Mouse (Mus musculus): ENCODE measurements around the gene Xrcc6. TPM values are rescaled to one million over a fixed set of nuclear protein-coding genes. Genes with fewer than 3 reads are reported as not detected.

The Xrcc6 gene
- total and polyA plus RNA-seq, 3 experiments, result 12.4 to 154 (median 50.1) TPM

DNA sequence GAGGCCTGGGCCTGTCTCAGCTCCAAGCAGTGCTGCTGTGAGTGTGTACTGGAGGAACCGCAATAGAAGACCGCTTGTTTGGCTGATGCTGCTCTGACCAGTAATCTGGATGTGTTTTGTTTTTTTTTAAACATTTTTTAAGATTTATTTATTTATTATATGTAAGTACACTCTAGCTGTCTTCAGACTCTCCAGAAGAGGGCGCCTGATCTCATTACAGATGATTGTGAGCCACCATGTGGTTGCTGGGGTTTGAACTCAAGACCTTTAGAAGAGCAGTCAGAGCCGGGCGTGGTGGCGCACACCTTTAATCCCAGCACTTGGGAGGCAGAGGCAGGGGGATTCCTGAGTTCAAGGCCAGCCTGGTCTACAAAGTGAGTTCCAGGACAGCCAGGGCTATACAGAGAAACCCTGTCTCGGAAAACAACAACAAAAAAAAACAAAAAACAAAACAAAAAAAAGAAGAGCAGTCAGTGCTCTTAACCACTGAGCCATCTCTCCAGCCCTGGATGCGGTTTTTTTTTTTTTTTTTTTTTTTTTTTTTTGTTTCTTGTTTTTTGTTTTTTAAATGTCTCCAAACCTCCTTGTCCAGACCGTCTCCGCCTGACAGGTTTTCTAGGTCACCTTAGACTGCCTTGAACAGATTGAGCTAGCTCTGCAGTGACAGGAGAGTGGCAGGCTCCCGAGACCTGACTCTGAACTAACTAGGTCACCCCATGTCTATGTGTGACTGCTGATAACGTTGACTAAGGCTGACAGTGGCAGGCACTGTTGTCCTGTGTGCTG, 48.5 kb downstream of the Xrcc6 start:
- no peak for ATAC-seq (ENCODE audit: extremely low read depth, insufficient number of reproducible peaks, low FRiP score, poor library complexity, severe bottlenecking)
- Histone ChIP-seq H3K36me3 (replicated peaks) (peaks cover 93% of the 10 kb centered on the region), H3K4me1 (ENCODE audit: insufficient read depth, low read depth, low read length) (peaks cover 26% of the 10 kb centered on the region), H3K27me3 (ENCODE audit: insufficient read depth, low read length) (no peaks in the 10 kb centered on the region), H3K4me3 (ENCODE audit: low read depth, low read length) (no peak overlapping the region), H3K9me3 (replicated peaks) (no peaks in the 10 kb centered on the region)
- TF ChIP-seq TAL1 (conservative IDR thresholded peaks at IDR 0.05; ENCODE audit: low read depth, low read length) (no peak), GATA2 (IDR thresholded peaks at IDR 0.05; ENCODE audit: borderline replicate concordance, low read depth, low read length) (no peak), GATA1 (IDR thresholded peaks at IDR 0.05; ENCODE audit: borderline replicate concordance, low read length) (no peak), POLR2AphosphoS5 (IDR thresholded peaks at IDR 0.05; ENCODE audit: insufficient replicate concordance, low read depth, low read length) (no peak), CTCF (IDR thresholded peaks at IDR 0.05; ENCODE audit: low read depth, low read length) (no peak)
- no peak for DNase-seq (ENCODE audit: low spot score)

DNA sequence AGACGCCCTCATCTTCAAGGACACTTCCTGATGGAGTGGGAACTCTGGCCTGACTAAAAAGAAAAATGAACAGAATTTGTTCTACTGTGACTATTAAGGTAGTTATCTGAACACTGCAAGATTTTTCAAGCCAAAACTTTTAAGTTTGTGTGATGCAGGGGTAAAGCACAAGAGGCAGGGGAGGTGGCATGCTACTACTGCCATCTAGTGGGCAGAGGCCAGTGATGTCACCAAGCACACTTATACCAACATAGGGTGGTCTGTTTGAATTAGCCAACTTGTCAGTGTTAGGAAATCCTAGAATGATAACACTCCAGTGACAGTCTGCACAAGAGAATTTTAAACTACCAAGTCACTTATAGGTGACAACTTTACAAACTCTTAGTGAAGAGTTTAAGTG, 53.0 kb downstream of the Xrcc6 start:
- ATAC-seq (ENCODE audit: extremely low read depth, insufficient number of reproducible peaks, low FRiP score, poor library complexity, severe bottlenecking), result peak; percentile 40; the same call in 1 of the 2 replicates
- H3K4me3 ChIP-seq (ENCODE audit: low read depth, low read length), result no peak overlapping the region
- H3K36me3 ChIP-seq (replicated peaks), result peaks cover 80% of the 10 kb centered on the region
- no peaks in the 10 kb centered on the region for H3K27me3 ChIP-seq (ENCODE audit: insufficient read depth, low read length)
- peak; percentile 11 for DNase-seq (ENCODE audit: low spot score)
- H3K4me1 ChIP-seq (ENCODE audit: insufficient read depth, low read depth, low read length), result peaks cover 45% of the 10 kb centered on the region
- no peaks in the 10 kb centered on the region for H3K9me3 ChIP-seq (replicated peaks)
- TF ChIP-seq POLR2AphosphoS5 (IDR thresholded peaks at IDR 0.05; ENCODE audit: insufficient replicate concordance, low read depth, low read length) (no peak), GATA1 (IDR thresholded peaks at IDR 0.05; ENCODE audit: borderline replicate concordance, low read length) (no peak), CTCF (IDR thresholded peaks at IDR 0.05; ENCODE audit: low read depth, low read length) (peak; percentile 85), GATA2 (IDR thresholded peaks at IDR 0.05; ENCODE audit: borderline replicate concordance, low read depth, low read length) (no peak), TAL1 (conservative IDR thresholded peaks at IDR 0.05; ENCODE audit: low read depth, low read length) (no peak)

DNA sequence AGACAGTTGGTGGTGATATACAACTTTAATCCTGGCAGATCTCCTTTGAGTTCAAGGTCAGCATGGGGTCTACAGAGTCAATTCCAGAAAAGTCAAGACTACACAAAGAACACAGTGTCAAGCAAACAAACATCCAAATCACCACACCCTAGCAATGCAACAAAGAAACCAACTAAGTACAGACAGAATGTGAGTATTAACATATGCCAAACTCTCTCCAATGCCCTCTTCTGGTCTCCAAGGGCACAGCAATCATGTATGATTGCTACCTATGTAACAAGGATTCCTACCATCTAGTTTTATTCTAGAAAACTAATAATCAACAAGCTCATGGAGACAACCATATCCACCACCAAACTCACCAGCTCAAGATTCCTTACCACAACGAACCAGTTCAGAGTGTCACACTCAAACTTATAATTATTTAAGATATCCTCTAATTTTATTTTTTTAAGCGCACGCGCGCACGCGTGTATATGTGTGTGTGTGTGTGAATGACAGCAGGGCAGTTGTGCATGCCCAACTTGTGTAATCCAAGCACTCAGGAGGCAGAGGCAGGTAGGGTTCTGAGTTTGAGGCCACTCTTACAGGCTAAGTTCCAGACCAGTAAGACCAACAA, 56.6 kb downstream of the Xrcc6 start:
- no peak for TF ChIP-seq TAL1 (conservative IDR thresholded peaks at IDR 0.05; ENCODE audit: low read depth, low read length)
- TF ChIP-seq GATA2 (IDR thresholded peaks at IDR 0.05; ENCODE audit: borderline replicate concordance, low read depth, low read length), result no peak
- no peak for TF ChIP-seq POLR2AphosphoS5 (IDR thresholded peaks at IDR 0.05; ENCODE audit: insufficient replicate concordance, low read depth, low read length)
- no peak for TF ChIP-seq CTCF (IDR thresholded peaks at IDR 0.05; ENCODE audit: low read depth, low read length)

DNA sequence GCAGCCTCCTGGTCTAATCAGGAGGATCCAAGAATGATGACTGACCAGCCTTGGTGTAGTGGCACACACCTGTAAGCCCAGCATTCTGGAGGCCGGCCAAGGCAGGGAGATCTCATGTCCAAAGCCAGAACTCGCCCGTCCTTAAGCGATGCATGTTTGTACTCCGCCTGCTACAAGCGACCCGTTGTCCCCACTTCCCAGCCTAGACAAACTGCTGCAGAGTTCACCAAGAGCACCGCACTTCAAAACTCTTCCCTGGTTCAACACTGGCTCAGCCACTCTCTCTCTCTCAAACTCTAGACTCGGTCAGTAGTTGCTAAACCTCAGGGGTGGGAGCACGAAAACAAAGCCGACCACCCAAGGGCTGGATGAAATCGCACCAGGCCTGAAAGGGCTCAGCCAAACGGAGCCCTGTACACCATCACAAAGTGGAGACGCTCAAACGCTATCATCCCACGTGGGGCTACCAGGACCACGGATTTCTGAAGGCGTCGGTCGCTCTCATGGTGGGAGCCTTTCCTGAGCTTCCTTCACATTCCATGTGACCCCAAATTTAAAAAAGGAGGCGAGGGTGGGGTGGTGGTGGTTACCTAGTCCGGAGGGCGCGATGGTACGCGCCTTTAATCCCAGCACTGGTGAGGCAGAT, 58.7 kb downstream of the Xrcc6 start:
- peaks cover 36% of the 10 kb centered on the region for H3K36me3 ChIP-seq (replicated peaks)
- H3K4me3 ChIP-seq (ENCODE audit: low read depth, low read length), result peak overlapping the region; percentile 96
- ATAC-seq (ENCODE audit: extremely low read depth, insufficient number of reproducible peaks, low FRiP score, poor library complexity, severe bottlenecking) (0 out of 2 replicates have a peak, but pooled peaks have one; percentile 26), DNase-seq (ENCODE audit: low spot score) (peak; percentile 33)
- TF ChIP-seq GATA2 (IDR thresholded peaks at IDR 0.05; ENCODE audit: borderline replicate concordance, low read depth, low read length) (no peak), GATA1 (IDR thresholded peaks at IDR 0.05; ENCODE audit: borderline replicate concordance, low read length) (no peak), TAL1 (conservative IDR thresholded peaks at IDR 0.05; ENCODE audit: low read depth, low read length) (no peak), POLR2AphosphoS5 (IDR thresholded peaks at IDR 0.05; ENCODE audit: insufficient replicate concordance, low read depth, low read length) (no peak), CTCF (IDR thresholded peaks at IDR 0.05; ENCODE audit: low read depth, low read length) (no peak)
- peaks cover 33% of the 10 kb centered on the region for H3K4me1 ChIP-seq (ENCODE audit: insufficient read depth, low read depth, low read length)
- H3K9me3 ChIP-seq (replicated peaks), result no peaks in the 10 kb centered on the region
- peaks cover 14% of the 10 kb centered on the region for H3K27me3 ChIP-seq (ENCODE audit: insufficient read depth, low read length)

More for the DNA sequence above, 56.6 kb downstream of the Xrcc6 start:
- no peak for DNase-seq (ENCODE audit: low spot score)
- no peaks in the 10 kb centered on the region for H3K9me3 ChIP-seq (replicated peaks)
- no peak for ATAC-seq (ENCODE audit: extremely low read depth, insufficient number of reproducible peaks, low FRiP score, poor library complexity, severe bottlenecking)
- H3K27me3 ChIP-seq (ENCODE audit: insufficient read depth, low read length), result peaks cover 5% of the 10 kb centered on the region
- peaks cover 55% of the 10 kb centered on the region for H3K36me3 ChIP-seq (replicated peaks)
- no peak overlapping the region; the same call in 1 of the 2 replicates for H3K4me3 ChIP-seq (ENCODE audit: low read depth, low read length)
- H3K4me1 ChIP-seq (ENCODE audit: insufficient read depth, low read depth, low read length), result peaks cover 43% of the 10 kb centered on the region

DNA sequence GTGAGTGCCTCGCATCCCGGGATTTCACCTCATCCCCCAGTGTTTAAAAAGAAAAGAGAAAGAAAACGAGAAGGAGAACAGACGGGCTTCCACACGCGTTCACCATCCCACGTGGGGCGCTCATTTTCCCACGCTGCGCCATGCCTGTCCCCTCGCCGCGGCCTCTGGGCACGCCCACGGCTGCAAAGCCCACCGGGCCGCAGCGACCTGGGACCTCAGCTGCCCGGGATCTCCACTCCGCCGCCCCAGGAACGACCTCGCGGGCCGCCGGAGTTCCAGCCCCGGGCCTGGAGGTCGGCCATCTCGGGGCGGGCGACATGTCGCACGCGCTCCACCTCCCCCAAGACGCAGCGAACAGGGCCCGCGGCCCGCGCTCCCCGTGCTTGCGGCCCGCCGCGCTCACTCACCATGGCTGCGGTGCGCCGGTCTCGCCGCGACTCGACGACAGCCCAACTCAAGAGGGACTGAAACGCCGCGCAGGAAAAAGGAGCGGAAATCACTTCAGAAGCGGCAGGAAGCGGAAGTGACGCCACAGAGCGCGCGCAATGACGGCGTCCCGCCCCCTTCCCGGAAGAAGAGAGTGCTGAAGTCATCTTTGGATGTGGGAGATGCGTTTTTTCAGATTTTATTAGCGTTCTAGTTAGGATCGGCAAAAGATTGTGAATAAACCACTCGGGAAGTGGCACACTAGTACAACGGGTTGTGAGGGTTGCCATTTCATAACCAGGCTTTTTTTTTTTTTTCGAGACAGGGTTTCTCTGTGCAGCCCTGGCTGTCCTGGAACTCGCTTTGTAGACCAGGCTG, 59.6 kb downstream of the Xrcc6 start, which contains the start of gene Snu13:
TSS of gene Snu13 (minus strand) at position 519 of the 804 bp plus-strand sequence.
- Histone ChIP-seq H3K4me3 (ENCODE audit: low read depth, low read length) (peak within 1 kb of the TSS; percentile 96), H3K4me1 (ENCODE audit: insufficient read depth, low read depth, low read length) (peaks cover 33% of the 10 kb centered on the region), H3K9me3 (replicated peaks) (no peaks in the 10 kb centered on the region), H3K36me3 (replicated peaks) (peaks cover 33% of the 10 kb centered on the region), H3K27me3 (ENCODE audit: insufficient read depth, low read length) (peaks cover 19% of the 10 kb centered on the region)
- peak; percentile 70 for ATAC-seq (ENCODE audit: extremely low read depth, insufficient number of reproducible peaks, low FRiP score, poor library complexity, severe bottlenecking)
- TF ChIP-seq GATA2 (IDR thresholded peaks at IDR 0.05; ENCODE audit: borderline replicate concordance, low read depth, low read length), result no peak
- TF ChIP-seq POLR2AphosphoS5 (IDR thresholded peaks at IDR 0.05; ENCODE audit: insufficient replicate concordance, low read depth, low read length), result no peak
- no peak for TF ChIP-seq TAL1 (conservative IDR thresholded peaks at IDR 0.05; ENCODE audit: low read depth, low read length)
- no peak for TF ChIP-seq CTCF (IDR thresholded peaks at IDR 0.05; ENCODE audit: low read depth, low read length)
- no peak for TF ChIP-seq GATA1 (IDR thresholded peaks at IDR 0.05; ENCODE audit: borderline replicate concordance, low read length)
- DNase-seq (ENCODE audit: low spot score), result peak; percentile 71
